Mouse (Mus musculus): Measurements from ENCODE around the gene Myo16.

The Myo16 gene

GRCm38 (mm10) chr8:10307345-10307744 is 153.6 kb downstream of the Myo16 start:
- DNase-seq: no peak

GRCm38 (mm10) chr8:10307770-10308476 is 154.2 kb downstream of the Myo16 start:
- no peak for DNase-seq

DNA sequence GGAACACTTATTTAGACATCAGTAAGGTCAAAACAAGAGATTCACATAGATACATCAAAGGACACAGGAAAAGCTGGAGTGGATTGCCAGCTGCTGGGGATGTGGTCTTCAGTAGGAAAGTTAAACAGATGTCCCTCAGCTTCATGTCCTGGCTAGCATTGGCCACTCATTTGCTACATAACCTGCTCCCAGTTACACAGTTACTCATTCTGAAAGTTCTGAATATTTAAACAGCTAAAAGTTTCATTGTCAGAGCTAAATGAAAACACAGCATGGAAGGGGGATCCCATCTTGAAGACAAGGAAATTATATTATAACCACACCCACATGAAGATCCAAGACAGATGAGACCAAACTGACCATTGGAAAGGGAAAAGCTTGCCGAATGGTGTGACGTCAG is 156.8 kb downstream of the Myo16 start:
- no peak for DNase-seq

DNA sequence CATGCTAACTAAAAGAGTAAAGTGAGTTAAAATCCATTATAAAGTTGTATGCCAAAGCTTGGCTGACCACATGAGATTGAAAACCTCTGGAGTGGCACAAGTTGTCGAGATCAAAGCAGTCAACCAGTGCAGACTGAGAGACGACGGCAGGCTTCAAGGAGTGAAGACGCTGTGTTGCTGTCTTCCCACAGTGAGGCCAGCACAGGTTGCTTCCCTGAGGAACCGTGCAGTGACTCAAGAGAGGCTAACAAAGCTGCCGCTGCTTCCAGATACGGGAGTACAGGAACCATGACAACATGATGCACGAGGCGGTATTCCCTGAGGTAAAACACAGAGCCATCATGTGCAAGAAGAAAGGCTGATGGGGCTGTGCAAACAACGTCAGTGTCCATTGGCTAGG is 158.6 kb downstream of the Myo16 start:
- no peak for DNase-seq

DNA sequence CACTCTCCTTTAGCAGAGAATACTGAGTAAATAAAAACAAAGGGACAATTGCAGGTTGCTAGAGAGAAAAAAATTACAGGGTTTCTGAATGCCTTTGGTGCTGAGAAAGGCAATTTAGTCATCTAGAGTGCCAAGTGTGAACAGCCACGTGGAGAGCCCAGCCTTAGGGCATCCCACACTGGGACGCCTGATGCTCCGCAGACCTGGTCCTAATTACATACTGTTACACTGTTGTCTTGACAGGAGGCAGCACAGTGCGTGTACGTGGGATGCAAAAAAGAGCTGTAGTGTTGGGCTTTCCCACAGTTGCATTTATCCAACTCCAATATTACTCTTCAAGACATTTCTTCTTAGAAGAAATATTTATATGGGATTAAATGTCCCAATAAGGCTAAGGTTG is 162.5 kb downstream of the Myo16 start:
- no peak for DNase-seq

- DNase-seq: no peak
Observed at GRCm38 (mm10) chr8:10318103-10318502, 164.4 kb downstream of the Myo16 start.

- DNase-seq: no peak
Observed at GRCm38 (mm10) chr8:10350451-10350850, 196.7 kb downstream of the Myo16 start.

GRCm38 (mm10) chr8:10358711-10359110 is 205.0 kb downstream of the Myo16 start:
- no peak for DNase-seq

DNA sequence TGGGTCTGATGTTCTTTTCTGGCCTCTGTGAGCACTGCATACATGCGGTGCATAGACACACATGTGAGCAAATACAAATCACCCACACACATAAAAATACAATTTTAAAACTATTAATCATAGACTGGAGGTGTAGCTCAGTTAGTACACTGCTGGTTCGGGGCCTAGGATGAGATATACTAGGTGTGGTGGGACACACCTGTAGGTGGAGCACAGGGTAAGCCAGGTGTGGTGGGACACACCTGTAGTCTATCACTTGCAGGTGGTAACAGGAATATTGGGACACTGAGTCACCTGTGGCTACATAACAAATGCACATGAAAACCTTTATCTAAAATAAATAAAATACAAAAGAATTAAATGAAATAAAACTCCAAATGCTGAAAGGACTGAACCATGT is 209.2 kb downstream of the Myo16 start:
- no peak for DNase-seq

- no peak for DNase-seq
Observed at GRCm38 (mm10) chr8:10363654-10364406, 210.1 kb downstream of the Myo16 start.

DNA sequence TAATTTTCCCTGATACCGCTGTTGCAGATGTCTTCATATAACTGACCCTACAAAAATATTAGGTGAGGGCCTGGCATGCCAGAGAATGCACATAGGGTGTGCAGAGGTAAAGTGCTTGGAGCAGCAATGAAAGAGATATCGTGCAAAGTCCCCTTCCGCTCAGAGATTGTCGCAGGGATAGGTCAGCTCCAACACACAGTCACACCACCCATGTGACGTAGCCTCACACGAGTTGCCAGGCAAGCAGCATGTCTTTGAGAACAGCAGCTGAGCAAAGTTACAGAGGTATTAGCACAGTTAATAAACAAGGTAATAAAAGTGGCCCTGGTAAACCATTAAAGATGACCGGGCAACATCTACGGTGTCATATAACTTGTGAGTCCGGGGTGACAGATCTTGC is 212.4 kb downstream of the Myo16 start:
- DNase-seq: no peak

- DNase-seq: no peak
Observed at GRCm38 (mm10) chr8:10372571-10372970, 218.9 kb downstream of the Myo16 start.

GRCm38 (mm10) chr8:10387143-10387542 is 233.4 kb downstream of the Myo16 start:
- DNase-seq: peak; percentile 32

DNA sequence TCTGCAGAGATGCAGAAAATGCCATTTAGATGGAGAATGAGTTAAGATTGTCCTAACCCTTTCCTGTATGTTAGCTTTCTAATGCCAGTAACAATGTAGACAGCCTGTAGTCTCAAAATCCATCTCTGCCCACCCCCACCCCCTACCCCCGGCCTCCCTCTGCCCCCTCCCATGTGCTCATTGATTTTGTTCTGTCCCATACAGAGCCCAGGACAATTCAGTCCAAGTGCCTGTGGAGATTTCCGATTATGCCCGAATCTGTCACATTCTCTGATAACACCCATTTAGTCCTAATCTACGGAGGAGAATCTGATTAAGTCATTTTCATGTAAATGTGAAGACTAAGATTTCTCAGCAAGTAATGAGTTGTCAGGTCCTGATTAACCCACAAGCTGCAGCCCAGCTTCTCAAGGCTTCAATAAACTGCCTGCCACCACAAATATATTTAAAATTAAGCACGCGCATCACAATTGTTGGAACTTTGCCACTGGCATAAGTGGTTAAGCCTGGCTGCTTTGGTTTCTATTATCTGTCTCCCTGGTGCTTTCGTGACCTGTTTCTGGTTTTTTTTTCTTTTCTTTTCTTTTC is 237.5 kb downstream of the Myo16 start:
- DNase-seq: no peak

- DNase-seq: no peak
Observed at GRCm38 (mm10) chr8:10391913-10392312, 238.2 kb downstream of the Myo16 start.

DNA sequence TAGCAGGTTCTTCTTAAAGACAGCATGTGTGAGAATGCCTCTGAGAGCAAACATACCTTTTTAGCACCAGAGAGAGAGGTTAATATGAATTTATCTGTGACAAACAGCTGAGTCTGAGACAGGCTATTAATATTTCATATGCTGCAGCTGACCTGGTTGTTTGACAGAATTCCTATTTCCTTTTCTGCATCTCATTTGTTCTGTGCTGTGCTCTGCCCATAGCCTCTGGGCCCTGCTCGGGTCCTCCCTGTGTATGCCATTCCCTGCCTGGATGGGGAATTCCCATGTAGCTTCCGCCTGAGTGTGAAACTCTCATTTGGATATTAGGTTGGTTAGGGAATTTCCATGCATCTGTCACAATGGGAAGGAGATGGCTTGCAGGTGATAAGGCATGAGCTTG is 240.8 kb downstream of the Myo16 start:
- no peak for DNase-seq

DNA sequence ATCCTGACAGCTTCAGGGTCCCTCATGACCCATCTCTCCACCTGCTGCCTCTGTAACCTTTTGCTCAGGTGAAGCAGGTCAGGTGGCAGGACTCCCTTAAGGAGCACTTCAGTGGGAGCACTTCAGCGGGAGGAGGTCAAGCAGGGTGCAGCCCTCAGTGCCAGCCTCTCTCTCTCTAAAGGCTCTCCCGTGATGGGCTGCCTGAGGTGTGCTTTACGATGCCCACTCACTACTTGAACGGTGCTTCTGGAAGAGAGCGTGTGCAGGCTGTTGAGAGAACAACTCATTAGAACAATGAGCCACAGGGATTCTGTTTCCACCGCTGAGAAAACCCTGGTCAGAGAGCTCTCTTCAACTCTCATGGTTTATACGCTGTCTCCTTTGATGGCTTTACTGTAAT is 241.4 kb downstream of the Myo16 start:
- DNase-seq: no peak

DNA sequence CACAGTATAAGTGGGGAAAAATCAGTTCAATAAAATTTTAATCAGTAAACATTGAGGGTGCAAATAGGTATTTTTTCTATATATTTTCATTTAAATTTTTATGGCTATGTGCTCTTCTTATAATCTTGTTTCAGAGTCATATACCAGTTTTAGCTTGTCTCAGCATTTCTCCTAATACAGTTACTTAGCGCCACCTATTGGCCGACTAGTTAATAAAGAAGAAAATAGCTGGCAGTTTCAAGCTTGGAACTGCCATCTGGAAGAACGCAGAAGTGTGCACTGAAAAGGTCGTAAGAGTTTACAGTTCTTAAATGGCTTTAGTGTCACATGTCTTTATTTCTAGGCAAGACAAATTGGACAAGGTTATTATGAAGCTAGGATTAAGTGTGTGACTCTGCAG is 248.9 kb downstream of the Myo16 start:
- DNase-seq: peak; percentile 79

GRCm38 (mm10) chr8:10405469-10405868 is 251.8 kb downstream of the Myo16 start:
- DNase-seq: peak; percentile 44

- no peak for DNase-seq
Observed at GRCm38 (mm10) chr8:10409043-10409442, 255.3 kb downstream of the Myo16 start.

DNA sequence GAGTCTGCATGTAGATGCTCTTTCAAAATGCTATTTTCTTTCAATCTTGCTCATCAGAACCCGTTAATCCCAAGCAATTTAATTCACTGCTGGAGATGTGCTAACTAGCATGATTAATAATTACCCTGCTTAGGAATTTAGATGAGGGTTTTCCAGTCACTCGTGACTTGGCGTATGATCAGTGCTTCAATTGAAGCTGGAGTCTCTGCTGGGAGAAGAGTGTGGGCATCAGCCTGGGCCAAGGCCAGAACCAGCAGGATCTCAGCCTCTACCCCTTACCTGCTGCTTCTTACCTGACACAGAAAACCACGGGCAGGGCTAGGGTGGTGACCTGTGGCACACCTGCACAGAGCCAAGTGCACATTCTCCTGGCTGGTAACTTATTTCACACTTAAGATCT is 257.8 kb downstream of the Myo16 start:
- no peak for DNase-seq

- no peak for DNase-seq
Observed at GRCm38 (mm10) chr8:10413881-10414280, 260.2 kb downstream of the Myo16 start.

- DNase-seq: peak; percentile 77
Observed at GRCm38 (mm10) chr8:10414684-10415212, 261.0 kb downstream of the Myo16 start.

- DNase-seq: no peak
Observed at GRCm38 (mm10) chr8:10415288-10415687, 261.6 kb downstream of the Myo16 start.

Measured in lung, postnatal 36 days (tissue).